Mouse (Mus musculus) lung, embryonic 14.5 days (tissue): Measurements from ENCODE around the gene Timp2. TPM values are rescaled to one million over a fixed set of nuclear protein-coding genes. Genes with fewer than 3 reads are reported as not detected.

Experiments
- ATAC-seq: fragments of 200-750 bp; cut with Nextera tagmentation; 2 replicates; pipeline ENCODE4 v1.8.0; 2017; ENCODE audit warnings: mild to moderate bottlenecking, moderate TSS enrichment, moderate library complexity; ENCODE audit not compliant: insufficient read depth
- DNase-seq: peaks from one replicate; pipeline ENCODE4 v3.0.0-alpha.2; 2015
- H3K27ac ChIP-seq: fragments of 300-500 bp; sonication (generic); 2 replicates; pipeline ENCODE4 v1.5.1; 2014; ENCODE audit warnings: low read depth, mild to moderate bottlenecking, moderate library complexity
- H3K27me3 ChIP-seq: fragments of 300-500 bp; sonication (generic); 2 replicates; pipeline ENCODE4 v1.6.1; 2014; ENCODE audit warnings: low read length, control low read depth; ENCODE audit not compliant: insufficient read depth
- H3K36me3 ChIP-seq: fragments of 300-500 bp; sonication (generic); 2 replicates; pipeline ENCODE4 v1.6.1; 2014; ENCODE audit warnings: control low read depth; ENCODE audit not compliant: insufficient read depth
- H3K4me1 ChIP-seq: fragments of 300-500 bp; sonication (generic); 2 replicates; pipeline ENCODE4 v1.6.1; 2014; ENCODE audit warnings: antibody characterized with exemption, control low read depth; ENCODE audit not compliant: insufficient read depth
- H3K4me2 ChIP-seq: fragments of 300-500 bp; sonication (generic); 2 replicates; pipeline ENCODE4 v1.6.1; 2014; ENCODE audit warnings: mild to moderate bottlenecking
- H3K4me3 ChIP-seq: fragments of 300-500 bp; sonication (generic); 2 replicates; pipeline ENCODE4 v1.5.1; 2014; ENCODE audit warnings: low read depth, low read length
- H3K9ac ChIP-seq: fragments of 300-500 bp; sonication (generic); 2 replicates; pipeline ENCODE4 v1.6.1; 2014
- H3K9me3 ChIP-seq: fragments of 300-500 bp; sonication (generic); 2 replicates; pipeline ENCODE4 v1.6.1; 2016; ENCODE audit warnings: low read depth, low read length, control low read depth
- CTCF ChIP-seq: IDR thresholded peaks from 2 replicates; pipeline ENCODE4 v1.5.1; 2016; ENCODE audit warnings: antibody characterized with exemption, low read depth
- WGBS: fragments of 180-500 bp; shearing (Covaris S2); extraction: QIAGEN DNeasy Blood & Tissue Kit; methylation state at CpG from one replicate; pipeline ENCODE4 v1.1.7; 2014; 5-methylcytosine and 5-hydroxymethylcytosine counted together
- polyA plus RNA-seq: library from polyadenylated mRNA; unstranded; fragments of >200 nt; fragmentation: Nextera tagmentation; extraction: Ambion mirVana; gene quantifications from 2 replicates; pipeline ENCODE4 v1.2.1, GENCODE M21; 2014

Gene Timp2
- polyA plus RNA-seq, 1 experiment from 2014 or later, result 90.4 TPM

GRCm38 (mm10) chr11:118289999-118290889 lies 65.3 kb downstream of the Timp2 start, which contains the start of gene Usp36:
Gene Usp36, minus strand, starts transcription at chr11:118290244.
- Histone ChIP-seq H3K9me3 (no peaks in the 10 kb centered on the region), H3K4me1 (peaks cover 5% of the 10 kb centered on the region; the same call in 1 of the 2 replicates), H3K4me3 (peak within 1 kb of the TSS; percentile 82), H3K36me3 (peaks cover 27% of the 10 kb centered on the region), H3K4me2 (peak within 1 kb of the TSS; percentile 90), H3K27me3 (no peaks in the 10 kb centered on the region), H3K9ac (peak within 1 kb of the TSS; percentile 79), H3K27ac (peak within 1 kb of the TSS; percentile 85)
- no peak for TF ChIP-seq CTCF
- under 1% methylated on average over 68 of the region's 68 CpGs for WGBS
- peak; percentile 99 for ATAC-seq
- peak; percentile 100 for DNase-seq

- peak overlapping the region; percentile 56 for H3K27ac ChIP-seq
- TF ChIP-seq CTCF, result no peak
- peak; percentile 41 for DNase-seq
- peak overlapping the region; percentile 79 for H3K9ac ChIP-seq
- peaks cover 34% of the 10 kb centered on the region for H3K36me3 ChIP-seq
- no peak for ATAC-seq
- under 1% methylated on average over 22 of the region's 22 CpGs for WGBS
- peak overlapping the region; percentile 82 for H3K4me3 ChIP-seq
- H3K9me3 ChIP-seq, result no peaks in the 10 kb centered on the region
- H3K4me1 ChIP-seq, result peaks cover 5% of the 10 kb centered on the region; the same call in 1 of the 2 replicates
- H3K4me2 ChIP-seq, result peak overlapping the region; percentile 90
- H3K27me3 ChIP-seq, result no peaks in the 10 kb centered on the region
Measured at GRCm38 (mm10) chr11:118289562-118289961, 66.0 kb downstream of the Timp2 start.

- ATAC-seq, result no peak
- Histone ChIP-seq H3K4me3 (peak overlapping the region; percentile 82), H3K27ac (no peak overlapping the region)
Measured at GRCm38 (mm10) chr11:118289037-118289511, 66.5 kb downstream of the Timp2 start.

GRCm38 (mm10) chr11:118287573-118287972 lies 68.0 kb downstream of the Timp2 start:
- Histone ChIP-seq H3K9me3 (no peaks in the 10 kb centered on the region), H3K27ac (no peak overlapping the region), H3K4me3 (no peak overlapping the region), H3K4me1 (peaks cover 5% of the 10 kb centered on the region; the same call in 1 of the 2 replicates), H3K4me2 (no peak overlapping the region), H3K9ac (no peak overlapping the region), H3K27me3 (no peaks in the 10 kb centered on the region), H3K36me3 (peaks cover 53% of the 10 kb centered on the region)
- ATAC-seq (no peak), DNase-seq (no peak)
- WGBS, result 85% methylated on average over 9 of the region's 9 CpGs
- no peak for TF ChIP-seq CTCF

More at GRCm38 (mm10) chr11:118289037-118289511, 66.5 kb downstream of the Timp2 start:
- peak; percentile 52 for DNase-seq
- peaks cover 39% of the 10 kb centered on the region for H3K36me3 ChIP-seq
- peak overlapping the region; percentile 90 for H3K4me2 ChIP-seq
- H3K27me3 ChIP-seq, result no peaks in the 10 kb centered on the region
- H3K9me3 ChIP-seq, result no peaks in the 10 kb centered on the region
- H3K9ac ChIP-seq, result peak overlapping the region; percentile 79
- peaks cover 5% of the 10 kb centered on the region; the same call in 1 of the 2 replicates for H3K4me1 ChIP-seq
- no peak for TF ChIP-seq CTCF
- WGBS, result under 1% methylated on average over 16 of the region's 16 CpGs

- Histone ChIP-seq H3K27ac (no peak overlapping the region), H3K9ac (no peak overlapping the region; the same call in 1 of the 2 replicates)
- WGBS, result 85% methylated on average over 9 of the region's 9 CpGs
Measured at GRCm38 (mm10) chr11:118286434-118286833, 69.1 kb downstream of the Timp2 start.

GRCm38 (mm10) chr11:118285791-118286190 lies 69.7 kb downstream of the Timp2 start:
- Histone ChIP-seq H3K4me3 (no peak overlapping the region), H3K4me2 (no peak overlapping the region), H3K27ac (0 out of 2 replicates have a peak overlapping the region, but pooled peaks have one; percentile 36), H3K9ac (no peak overlapping the region), H3K4me1 (peaks cover 5% of the 10 kb centered on the region; the same call in 1 of the 2 replicates), H3K36me3 (peaks cover 71% of the 10 kb centered on the region), H3K9me3 (no peaks in the 10 kb centered on the region), H3K27me3 (no peaks in the 10 kb centered on the region)
- ATAC-seq (no peak), DNase-seq (no peak)
- TF ChIP-seq CTCF, result no peak
- WGBS, result 91% methylated on average over 13 of the region's 13 CpGs

More at GRCm38 (mm10) chr11:118286434-118286833, 69.1 kb downstream of the Timp2 start:
- H3K4me2 ChIP-seq, result no peak overlapping the region
- H3K27me3 ChIP-seq, result no peaks in the 10 kb centered on the region
- no peaks in the 10 kb centered on the region for H3K9me3 ChIP-seq
- no peak for TF ChIP-seq CTCF
- peaks cover 64% of the 10 kb centered on the region for H3K36me3 ChIP-seq
- no peak for ATAC-seq
- H3K4me1 ChIP-seq, result peaks cover 5% of the 10 kb centered on the region; the same call in 1 of the 2 replicates
- no peak for DNase-seq
- no peak overlapping the region for H3K4me3 ChIP-seq

- ATAC-seq (no peak), DNase-seq (no peak)
- H3K9ac ChIP-seq, result no peak overlapping the region
- no peaks in the 10 kb centered on the region for H3K4me1 ChIP-seq
- peaks cover 98% of the 10 kb centered on the region for H3K36me3 ChIP-seq
- H3K4me3 ChIP-seq, result no peak overlapping the region
- H3K9me3 ChIP-seq, result no peaks in the 10 kb centered on the region
- no peak for TF ChIP-seq CTCF
- no peak overlapping the region for H3K4me2 ChIP-seq
- 94% methylated on average over 3 of the region's 3 CpGs for WGBS
- no peaks in the 10 kb centered on the region for H3K27me3 ChIP-seq
- no peak overlapping the region for H3K27ac ChIP-seq
Measured at GRCm38 (mm10) chr11:118280218-118280617, 75.3 kb downstream of the Timp2 start.
